Mouse (Mus musculus) midbrain, postnatal 0 days (tissue): ENCODE results near the gene Tas2r120. TPM values are rescaled to one million over a fixed set of nuclear protein-coding genes. Genes with fewer than 3 reads are reported as not detected.
"Not testable (repeated sequence)": the region's sequence is repeated elsewhere in the genome, so short reads cannot be mapped to it uniquely, and the experiment has no call there.

Experiments
- ATAC-seq: fragments of 200-750 bp; cut with Nextera tagmentation; 2 replicates; pipeline ENCODE4 v1.8.0; 2017; ENCODE audit warnings: moderate number of reproducible peaks, mild to moderate bottlenecking, moderate TSS enrichment, moderate library complexity; ENCODE audit not compliant: low FRiP score
- DNase-seq: peaks from one replicate; pipeline ENCODE4 v3.0.0-alpha.2; 2015; ENCODE audit warnings: low spot score
- H3K27ac ChIP-seq: fragments of 300-500 bp; sonication (generic); 2 replicates; pipeline ENCODE4 v1.5.1; 2014; ENCODE audit warnings: low read depth, mild to moderate bottlenecking, low read length, mixed read lengths
- H3K27me3 ChIP-seq: fragments of 300-500 bp; sonication (generic); 2 replicates; pipeline ENCODE4 v1.6.1; 2014; ENCODE audit warnings: low read length, control low read depth, mixed read lengths; ENCODE audit not compliant: insufficient read depth
- H3K36me3 ChIP-seq: fragments of 300-500 bp; sonication (generic); 2 replicates; pipeline ENCODE4 v1.6.1; 2014; ENCODE audit warnings: low read length, control low read depth, mixed read lengths; ENCODE audit not compliant: insufficient read depth
- H3K4me1 ChIP-seq: fragments of 300-500 bp; sonication (generic); 2 replicates; pipeline ENCODE4 v1.6.1; 2014; ENCODE audit warnings: mild to moderate bottlenecking, control low read depth, antibody characterized with exemption, low read length, mixed read lengths; ENCODE audit not compliant: insufficient read depth
- H3K4me2 ChIP-seq: fragments of 300-500 bp; sonication (generic); 2 replicates; pipeline ENCODE4 v1.6.1; 2014; ENCODE audit warnings: low read depth, mild to moderate bottlenecking, low read length, mixed read lengths; ENCODE audit not compliant: poor library complexity, severe bottlenecking
- H3K4me3 ChIP-seq: fragments of 300-500 bp; sonication (generic); 2 replicates; pipeline ENCODE4 v1.5.1; 2014; ENCODE audit warnings: low read depth, mild to moderate bottlenecking, low read length, moderate library complexity
- H3K9ac ChIP-seq: fragments of 300-500 bp; sonication (generic); replicated peaks from 2 replicates; pipeline ENCODE4 v1.6.1; 2014; ENCODE audit warnings: mild to moderate bottlenecking, low read length, moderate library complexity, mixed read lengths; ENCODE audit not compliant: poor library complexity, severe bottlenecking
- H3K9me3 ChIP-seq: fragments of 300-500 bp; sonication (generic); 2 replicates; pipeline ENCODE4 v1.6.1; 2016; ENCODE audit warnings: low read length, control low read depth
- CTCF ChIP-seq: IDR thresholded peaks from 2 replicates; pipeline ENCODE4 v1.5.1; 2016; ENCODE audit warnings: antibody characterized with exemption, mild to moderate bottlenecking
- WGBS: fragments of 180-500 bp; shearing (Covaris S2); extraction: QIAGEN DNeasy Blood & Tissue Kit; methylation state at CpG from one replicate; pipeline ENCODE4 v1.1.7; 2014; 5-methylcytosine and 5-hydroxymethylcytosine counted together
- polyA plus RNA-seq: library from polyadenylated mRNA; unstranded; fragments of >200 nt; fragmentation: Nextera tagmentation; extraction: Ambion mirVana; gene quantifications from 2 replicates; pipeline ENCODE4 v1.2.1, GENCODE M21; 2015
- total RNA-seq: library from RNA; depleted of rRNA; stranded (reverse); fragments of >200 nt; gene quantifications from 2 replicates; pipeline ENCODE4 v1.2.3, GENCODE M21; 2014; rRNA removed

Gene Tas2r120
- total RNA-seq (not detected in 2 replicates), polyA plus RNA-seq (not detected in 2 replicates)

DNA sequence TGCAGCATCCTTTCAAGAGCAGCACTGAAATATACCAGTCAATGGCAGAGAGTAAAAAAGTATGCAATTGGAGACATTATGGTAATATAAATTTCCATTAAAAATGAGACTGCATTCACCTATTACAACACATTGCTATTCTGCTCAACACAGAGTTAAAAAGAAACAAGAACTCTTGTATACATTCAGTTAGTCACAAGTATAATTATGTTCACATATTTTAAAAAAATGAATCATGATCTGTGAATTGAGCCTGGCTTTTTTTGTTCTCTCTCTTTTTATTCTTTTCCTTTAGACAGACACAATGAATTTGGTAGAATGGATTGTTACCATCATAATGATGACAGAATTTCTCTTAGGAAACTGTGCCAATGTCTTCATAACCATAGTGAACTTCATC lies at the start of gene Tas2r120:
Tas2r120 (plus strand) TSS at position 301 of the 400 bp plus-strand sequence.
- H3K4me3 ChIP-seq = no peak within 1 kb of the TSS
- H3K9ac ChIP-seq = no peak within 1 kb of the TSS
- H3K27me3 ChIP-seq = no peaks in the 10 kb centered on the region
- H3K4me2 ChIP-seq = no peak within 1 kb of the TSS
- H3K27ac ChIP-seq = no peak within 1 kb of the TSS
- ATAC-seq (no peak), DNase-seq (no peak)
- H3K4me1 ChIP-seq = no peaks in the 10 kb centered on the region
- 0 out of 2 replicates have a peak, but pooled peaks cover 4% of the 10 kb centered on the region for H3K9me3 ChIP-seq
- TF ChIP-seq CTCF = no peak
- H3K36me3 ChIP-seq = no peaks in the 10 kb centered on the region

GRCm38 (mm10) chr6:132649399-132649798 lies 7.4 kb upstream of the Tas2r120 start:
- ATAC-seq (no peak), DNase-seq (peak; percentile 56)
- H3K9me3 ChIP-seq = peaks cover 5% of the 10 kb centered on the region; the same call in 1 of the 2 replicates
- no peaks in the 10 kb centered on the region for H3K27me3 ChIP-seq
- H3K9ac ChIP-seq = no peak overlapping the region
- H3K27ac ChIP-seq = no peak overlapping the region
- H3K4me3 ChIP-seq = no peak overlapping the region
- no peaks in the 10 kb centered on the region for H3K4me1 ChIP-seq
- no peaks in the 10 kb centered on the region for H3K36me3 ChIP-seq
- TF ChIP-seq CTCF = peak; percentile 73
- no peak overlapping the region for H3K4me2 ChIP-seq

- Histone ChIP-seq H3K4me1 (no peaks in the 10 kb centered on the region), H3K27ac (no peak within 1 kb of the TSS), H3K4me2 (no peak within 1 kb of the TSS), H3K36me3 (no peaks in the 10 kb centered on the region), H3K27me3 (no peaks in the 10 kb centered on the region), H3K9me3 (no peaks in the 10 kb centered on the region), H3K9ac (no peak within 1 kb of the TSS), H3K4me3 (no peak within 1 kb of the TSS)
- TF ChIP-seq CTCF = no peak
- WGBS = 78% methylated on average over 1 of the region's 1 CpGs
- ATAC-seq (no peak), DNase-seq (no peak)
Measured at GRCm38 (mm10) chr6:132651426-132651825, 5.3 kb upstream of the Tas2r120 start, which contains the start of gene A630073D07Rik. Gene A630073D07Rik, minus strand, starts transcription at chr6:132651526.

DNA sequence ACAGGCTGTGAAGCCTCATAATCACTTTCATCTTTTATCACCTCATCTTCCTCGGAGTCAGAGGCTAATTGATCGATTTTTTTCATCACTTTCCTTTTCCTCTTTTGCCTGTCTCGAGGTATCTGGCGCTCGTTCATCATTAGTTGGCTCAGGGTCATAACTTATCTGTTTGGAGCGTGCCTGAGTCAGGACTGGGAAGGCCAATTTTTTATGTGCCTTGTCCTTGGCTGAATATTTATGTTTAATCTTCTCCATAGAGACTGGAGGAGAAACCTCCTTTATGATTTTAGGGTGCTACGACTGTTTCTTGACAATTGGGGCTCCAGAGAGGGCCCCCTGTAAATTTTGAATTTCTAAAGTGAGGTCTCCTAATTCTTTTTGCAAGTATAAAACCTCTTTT lies 34.8 kb downstream of the Tas2r120 start:
- WGBS = 84% methylated on average over 7 of the region's 7 CpGs
- not testable (repeated sequence) for H3K9ac ChIP-seq, H3K4me2 ChIP-seq, H3K36me3 ChIP-seq, DNase-seq, H3K27ac ChIP-seq, H3K4me1 ChIP-seq, H3K27me3 ChIP-seq, ATAC-seq, H3K4me3 ChIP-seq, H3K9me3 ChIP-seq

DNA sequence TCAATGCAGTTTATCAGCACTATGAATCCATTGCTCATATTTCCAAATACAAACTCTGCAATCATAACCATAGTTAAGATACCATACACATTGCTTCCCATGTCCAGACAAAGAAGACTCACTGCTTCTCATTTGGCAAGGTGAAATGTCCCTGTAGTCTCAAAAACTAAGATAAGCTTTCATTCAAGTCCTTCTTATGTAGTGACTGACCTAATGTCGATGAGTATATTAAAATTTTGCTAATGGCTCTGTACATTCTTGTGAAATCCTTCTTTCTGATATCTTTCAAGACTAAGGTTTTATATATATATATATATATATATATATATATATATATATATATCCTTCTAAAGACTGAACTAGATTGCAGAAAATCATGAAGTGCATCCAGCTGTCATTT lies 44.2 kb downstream of the Tas2r120 start, which contains the start of gene Tas2r121:
Tas2r121 (minus strand) TSS at position 101 of the 400 bp plus-strand sequence.
- DNase-seq (no peak), ATAC-seq (no peak)
- Histone ChIP-seq H3K4me2 (no peak within 1 kb of the TSS), H3K9me3 (0 out of 2 replicates have a peak, but pooled peaks cover 4% of the 10 kb centered on the region), H3K4me3 (no peak within 1 kb of the TSS), H3K36me3 (no peaks in the 10 kb centered on the region), H3K27ac (no peak within 1 kb of the TSS), H3K4me1 (no peaks in the 10 kb centered on the region), H3K27me3 (no peaks in the 10 kb centered on the region), H3K9ac (no peak within 1 kb of the TSS)
- no peak for TF ChIP-seq CTCF
- WGBS = 90% methylated on average over 1 of the region's 1 CpGs

Other genes starting within 250 kb of the Tas2r120 start
- gene Prh1, start 87.1 kb upstream of the Tas2r120 start, total RNA-seq = not detected in 2 replicates
- not detected in 2 replicates for gene Prh1, start 87.1 kb upstream of the Tas2r120 start, polyA plus RNA-seq
- gene Prp2, start 61.0 kb upstream of the Tas2r120 start, total RNA-seq = not detected in 2 replicates
- gene Prp2, start 61.0 kb upstream of the Tas2r120 start, polyA plus RNA-seq = not detected in 2 replicates
- not detected in 2 replicates for gene A630073D07Rik, start 5.4 kb upstream of the Tas2r120 start, total RNA-seq
- not detected in 2 replicates for gene A630073D07Rik, start 5.4 kb upstream of the Tas2r120 start, polyA plus RNA-seq
- not detected in 2 replicates for gene Tas2r121, start 44.1 kb downstream of the Tas2r120 start, total RNA-seq
- gene Tas2r121, start 44.1 kb downstream of the Tas2r120 start, polyA plus RNA-seq = not detected in 2 replicates
- not detected in 2 replicates for gene Tas2r122, start 55.0 kb downstream of the Tas2r120 start, total RNA-seq
- gene Tas2r122, start 55.0 kb downstream of the Tas2r120 start, polyA plus RNA-seq = not detected in 2 replicates
- not detected in 2 replicates for gene Tas2r115, start 81.1 kb downstream of the Tas2r120 start, total RNA-seq
- not detected in 2 replicates for gene Tas2r115, start 81.1 kb downstream of the Tas2r120 start, polyA plus RNA-seq
- gene Tas2r124, start 97.8 kb downstream of the Tas2r120 start, total RNA-seq = not detected in 2 replicates
- gene Tas2r124, start 97.8 kb downstream of the Tas2r120 start, polyA plus RNA-seq = not detected in 2 replicates
- not detected in 2 replicates for gene Tas2r102, start 105.2 kb downstream of the Tas2r120 start, total RNA-seq
- not detected in 2 replicates for gene Tas2r102, start 105.2 kb downstream of the Tas2r120 start, polyA plus RNA-seq
- not detected in 2 replicates for gene Tas2r136, start 121.2 kb downstream of the Tas2r120 start, total RNA-seq
- gene Tas2r136, start 121.2 kb downstream of the Tas2r120 start, polyA plus RNA-seq = not detected in 2 replicates
- gene Tas2r117, start 145.9 kb downstream of the Tas2r120 start, total RNA-seq = not detected in 2 replicates
- not detected in 2 replicates for gene Tas2r117, start 145.9 kb downstream of the Tas2r120 start, polyA plus RNA-seq
- gene Tas2r123, start 190.2 kb downstream of the Tas2r120 start, total RNA-seq = not detected in 2 replicates
- not detected in 2 replicates for gene Tas2r123, start 190.2 kb downstream of the Tas2r120 start, polyA plus RNA-seq
- gene Tas2r116, start 198.5 kb downstream of the Tas2r120 start, total RNA-seq = not detected in 2 replicates
- not detected in 2 replicates for gene Tas2r116, start 198.5 kb downstream of the Tas2r120 start, polyA plus RNA-seq
- gene Tas2r110, start 211.1 kb downstream of the Tas2r120 start, total RNA-seq = not detected in 2 replicates
- gene Tas2r110, start 211.1 kb downstream of the Tas2r120 start, polyA plus RNA-seq = not detected in 2 replicates
- gene Tas2r113, start 236.1 kb downstream of the Tas2r120 start, total RNA-seq = not detected in 2 replicates
- not detected in 2 replicates for gene Tas2r113, start 236.1 kb downstream of the Tas2r120 start, polyA plus RNA-seq